Mouse (Mus musculus): ENCODE data around the gene Erp27.

The Erp27 gene

DNA sequence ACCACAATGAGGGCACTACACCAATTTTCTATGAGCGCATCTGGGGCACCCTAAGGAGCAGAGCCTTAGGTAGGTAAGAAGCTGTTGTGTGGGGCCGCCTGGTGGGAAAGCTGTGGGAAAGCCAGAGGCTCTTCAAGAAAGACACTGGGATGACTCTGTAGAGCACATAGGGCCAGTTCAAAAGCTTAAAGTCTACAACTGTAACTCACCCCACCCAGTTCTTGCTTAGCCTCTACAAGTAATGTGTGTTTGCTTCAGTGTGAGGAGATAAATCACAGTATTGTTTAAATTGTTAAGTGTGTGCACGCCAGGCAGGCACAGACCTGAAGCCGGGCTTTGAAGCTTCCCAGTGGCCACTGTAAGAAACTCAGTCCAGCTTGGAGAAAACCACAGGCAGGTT lies 55.8 kb downstream of the Erp27 start:
- DNase-seq (ENCODE audit: low spot score in 2 of 2) = no peak

- DNase-seq (ENCODE audit: low spot score in 2 of 2) = no peak
Observed at GRCm38 (mm10) chr6:136865360-136865759, 56.6 kb downstream of the Erp27 start.

- no peak for DNase-seq (ENCODE audit: low spot score in 2 of 2)
Observed at GRCm38 (mm10) chr6:136861020-136861419, 61.0 kb downstream of the Erp27 start.

- peak; percentile 43 to 44 for DNase-seq (ENCODE audit: low spot score in 2 of 2)
Observed at GRCm38 (mm10) chr6:136858420-136858819, 63.6 kb downstream of the Erp27 start.

- no peak for DNase-seq (ENCODE audit: low spot score in 2 of 2)
Observed at GRCm38 (mm10) chr6:136857873-136858260, 64.1 kb downstream of the Erp27 start.

All from spleen, postnatal 10 days (tissue).